Mouse (Mus musculus): ENCODE data around the gene Serpine3.
"Not testable (repeated sequence)": the region's sequence is repeated elsewhere in the genome, so short reads cannot be mapped to it uniquely, and the experiment has no call there.

Gene Serpine3

GRCm38 (mm10) chr14:62663367-62663766, at the start of gene Serpine3:
Gene Serpine3 (plus strand): TSS chr14:62663667.
- DNase-seq (ENCODE audit: low spot score): no peak

- DNase-seq (ENCODE audit: low spot score): no peak
Measured at GRCm38 (mm10) chr14:62622393-62622792, 41.1 kb upstream of the Serpine3 start.

GRCm38 (mm10) chr14:62627951-62628350, 35.5 kb upstream of the Serpine3 start:
- DNase-seq (ENCODE audit: low spot score): no peak

- DNase-seq (ENCODE audit: low spot score): no peak
Measured at GRCm38 (mm10) chr14:62637436-62638344, 25.8 kb upstream of the Serpine3 start.

GRCm38 (mm10) chr14:62638345-62638702, 25.1 kb upstream of the Serpine3 start:
- no peak for DNase-seq (ENCODE audit: low spot score)

GRCm38 (mm10) chr14:62639111-62639510, 24.4 kb upstream of the Serpine3 start:
- DNase-seq (ENCODE audit: low spot score): no peak

GRCm38 (mm10) chr14:62639551-62639950, 23.9 kb upstream of the Serpine3 start:
- DNase-seq (ENCODE audit: low spot score): no peak

- no peak for DNase-seq (ENCODE audit: low spot score)
Measured at GRCm38 (mm10) chr14:62640396-62640795, 23.1 kb upstream of the Serpine3 start.

- not testable (repeated sequence) for DNase-seq (ENCODE audit: low spot score)
Measured at GRCm38 (mm10) chr14:62642368-62642767, 21.1 kb upstream of the Serpine3 start.

- DNase-seq (ENCODE audit: low spot score): no peak
Measured at GRCm38 (mm10) chr14:62648405-62648804, 15.1 kb upstream of the Serpine3 start.

GRCm38 (mm10) chr14:62650376-62650775, 13.1 kb upstream of the Serpine3 start:
- no peak for DNase-seq (ENCODE audit: low spot score)

- DNase-seq (ENCODE audit: low spot score): no peak
Measured at GRCm38 (mm10) chr14:62651771-62652170, 11.7 kb upstream of the Serpine3 start.

GRCm38 (mm10) chr14:62655996-62656395, 7.5 kb upstream of the Serpine3 start:
- DNase-seq (ENCODE audit: low spot score): no peak

- no peak for DNase-seq (ENCODE audit: low spot score)
Measured at GRCm38 (mm10) chr14:62657469-62657868, 6.0 kb upstream of the Serpine3 start.

GRCm38 (mm10) chr14:62662381-62662780, 1.1 kb upstream of the Serpine3 start:
- DNase-seq (ENCODE audit: low spot score): no peak

- no peak for DNase-seq (ENCODE audit: low spot score)
Measured at GRCm38 (mm10) chr14:62664976-62665673, 1.7 kb downstream of the Serpine3 start.

- no peak for DNase-seq (ENCODE audit: low spot score)
Measured at GRCm38 (mm10) chr14:62673646-62674045, 10.2 kb downstream of the Serpine3 start.

GRCm38 (mm10) chr14:62718161-62718560, 54.7 kb downstream of the Serpine3 start:
- no peak for DNase-seq (ENCODE audit: low spot score)

- no peak for DNase-seq (ENCODE audit: low spot score)
Measured at GRCm38 (mm10) chr14:62721625-62722024, 58.2 kb downstream of the Serpine3 start.

- DNase-seq (ENCODE audit: low spot score): no peak
Measured at GRCm38 (mm10) chr14:62724560-62724959, 61.1 kb downstream of the Serpine3 start.

GRCm38 (mm10) chr14:62731902-62732301, 68.4 kb downstream of the Serpine3 start:
- DNase-seq (ENCODE audit: low spot score): no peak

- DNase-seq (ENCODE audit: low spot score): no peak
Measured at GRCm38 (mm10) chr14:62733666-62734065, 70.2 kb downstream of the Serpine3 start.

- no peak for DNase-seq (ENCODE audit: low spot score)
Measured at GRCm38 (mm10) chr14:62735646-62736045, 72.2 kb downstream of the Serpine3 start.

Data from testis, postnatal 14 days (tissue).